In the genomic region with DNA sequence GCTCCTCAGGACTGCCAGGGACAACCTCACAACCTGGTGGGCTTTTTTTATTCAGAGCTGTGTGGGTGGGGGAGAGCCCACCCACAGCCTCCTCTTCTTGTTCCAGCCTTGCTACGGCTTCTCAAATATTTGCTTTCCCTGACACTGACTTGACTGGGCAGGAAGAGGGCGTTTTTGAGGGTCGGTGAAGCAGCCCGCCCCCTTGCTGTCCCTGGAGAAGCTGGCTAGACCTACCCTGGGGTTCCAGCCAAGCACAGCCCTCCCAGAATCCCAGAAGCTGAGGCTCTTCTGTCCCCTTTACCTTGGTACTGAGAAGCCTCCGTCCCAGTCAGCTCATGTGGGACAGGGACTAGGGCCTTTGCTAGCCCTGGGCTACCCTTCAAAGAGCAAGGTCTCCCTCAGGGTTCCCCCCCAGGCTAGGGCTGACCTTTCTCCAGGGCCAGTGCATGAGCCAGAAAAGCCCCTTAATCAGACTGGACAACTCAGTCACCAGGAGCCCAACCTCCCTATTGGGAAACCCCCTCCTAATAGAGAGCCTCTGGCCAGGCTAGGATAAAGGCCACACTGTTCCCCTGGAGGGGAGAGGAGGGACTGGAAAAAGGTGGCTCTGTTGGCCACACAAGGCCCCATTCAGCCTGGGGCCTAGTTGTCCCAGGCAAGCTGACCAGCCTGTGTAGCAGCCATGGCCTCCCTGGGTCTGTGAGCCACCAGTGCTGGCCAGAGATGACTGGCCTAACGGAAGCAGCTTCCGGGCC, we compare ENCODE assay signal across 8 mouse cellular contexts. TPM values are rescaled to one million over a fixed set of nuclear protein-coding genes. Genes with fewer than 3 reads are reported as not detected.
DNase-seq lines count a peak whose midpoint lies in the region; ATAC-seq and TF ChIP-seq lines count a peak whose summit lies in the region.

No protein-coding gene starts in this region.

- H3K4me3 ChIP-seq in heart, embryonic 12.5 days: no peak overlapping the region
- H3K4me3 ChIP-seq in heart, adult 2 months: no peak overlapping the region
- H3K4me3 ChIP-seq in forebrain, embryonic 13.5 days: no peak overlapping the region
- H3K4me3 ChIP-seq in neural tube, embryonic 13.5 days: no peak overlapping the region

- ATAC-seq in heart, embryonic 12.5 days (ENCODE audit: insufficient number of reproducible peaks, low FRiP score): no peak
- ATAC-seq in forebrain, embryonic 13.5 days: no peak
- ATAC-seq in neural tube, embryonic 13.5 days (ENCODE audit: low read depth): no peak

- DNase-seq in heart, adult 2 months: no peak
- peak; percentile 86 for DNase-seq in Muller cell, postnatal 12 days (ENCODE audit: inconsistent ontology term)
- DNase-seq in layer of hippocampus, adult 8-10 months (ENCODE audit: low spot score in 2 of 2): peak; percentile 73 to 86
- no peak for DNase-seq in thymus, adult 18-20 months
- no peak for DNase-seq in ovary, postnatal 10 days (ENCODE audit: low spot score)

- 41% methylated on average over 7 of the region's 7 CpGs for WGBS in heart, embryonic 12.5 days
- 58% methylated on average over 7 of the region's 7 CpGs for WGBS in heart, adult 2 months
- 35% methylated on average over 7 of the region's 7 CpGs for WGBS in forebrain, embryonic 13.5 days
- 53% methylated on average over 7 of the region's 7 CpGs for WGBS in neural tube, embryonic 13.5 days

- TF ChIP-seq CTCF in heart, adult 2 months (IDR thresholded peaks at IDR 0.05): no peak

- peak overlapping the region; percentile 34; the same call in 1 of the 2 replicates for H3K9ac ChIP-seq in heart, embryonic 12.5 days
- H3K9ac ChIP-seq in heart, adult 2 months (ENCODE audit: low read depth, low read length): no peak overlapping the region
- H3K9ac ChIP-seq in forebrain, embryonic 13.5 days: peak overlapping the region; percentile 51
- H3K9ac ChIP-seq in neural tube, embryonic 13.5 days: peak overlapping the region; percentile 43

- no peaks in the 10 kb centered on the region for H3K27me3 ChIP-seq in heart, embryonic 12.5 days (replicated peaks)
- no peaks in the 10 kb centered on the region for H3K27me3 ChIP-seq in heart, adult 2 months (ENCODE audit: control insufficient read depth, insufficient read depth, low read length)
- H3K27me3 ChIP-seq in forebrain, embryonic 13.5 days: no peaks in the 10 kb centered on the region
- no peaks in the 10 kb centered on the region for H3K27me3 ChIP-seq in neural tube, embryonic 13.5 days

- H3K79me2 ChIP-seq in heart, adult 2 months (replicated peaks; ENCODE audit: control insufficient read depth, insufficient read depth, low read length): no peaks in the 10 kb centered on the region

- H3K9me3 ChIP-seq in heart, embryonic 12.5 days (replicated peaks): no peaks in the 10 kb centered on the region
- H3K9me3 ChIP-seq in forebrain, embryonic 13.5 days (replicated peaks): no peaks in the 10 kb centered on the region
- no peaks in the 10 kb centered on the region for H3K9me3 ChIP-seq in neural tube, embryonic 13.5 days

- intact Hi-C loops in heart, adult 2 months (cut with DNase I): no loop called here

- no peak overlapping the region; the same call in 1 of the 2 replicates for H3K4me2 ChIP-seq in heart, embryonic 12.5 days
- peak overlapping the region; percentile 14 for H3K4me2 ChIP-seq in forebrain, embryonic 13.5 days
- H3K4me2 ChIP-seq in neural tube, embryonic 13.5 days: peak overlapping the region; percentile 86

- peaks cover 54% of the 10 kb centered on the region for H3K36me3 ChIP-seq in heart, embryonic 12.5 days
- no peaks in the 10 kb centered on the region for H3K36me3 ChIP-seq in heart, adult 2 months (ENCODE audit: control insufficient read depth, insufficient read depth, low read length)
- peaks cover 48% of the 10 kb centered on the region for H3K36me3 ChIP-seq in forebrain, embryonic 13.5 days (ENCODE audit: poor library complexity, severe bottlenecking)
- H3K36me3 ChIP-seq in neural tube, embryonic 13.5 days: peaks cover 46% of the 10 kb centered on the region

- no peak for TF ChIP-seq POLR2A in heart, adult 2 months (IDR thresholded peaks at IDR 0.05; ENCODE audit: insufficient read depth, low read depth, low read length)

- peak overlapping the region; percentile 47; the same call in 1 of the 2 replicates for H3K27ac ChIP-seq in heart, embryonic 12.5 days (ENCODE audit: poor library complexity, severe bottlenecking)
- no peak overlapping the region; the same call in 1 of the 2 replicates for H3K27ac ChIP-seq in heart, adult 2 months
- H3K27ac ChIP-seq in forebrain, embryonic 13.5 days: peak overlapping the region; percentile 25; the same call in 1 of the 2 replicates
- H3K27ac ChIP-seq in neural tube, embryonic 13.5 days (replicated peaks): peak overlapping the region; percentile 73

- no peak for TF ChIP-seq EP300 in heart, adult 2 months (IDR thresholded peaks at IDR 0.05; ENCODE audit: insufficient read depth, low read depth, low read length)

- peaks cover 52% of the 10 kb centered on the region for H3K4me1 ChIP-seq in heart, embryonic 12.5 days (replicated peaks)
- peaks cover 3% of the 10 kb centered on the region; the same call in 1 of the 2 replicates for H3K4me1 ChIP-seq in heart, adult 2 months (ENCODE audit: control insufficient read depth, insufficient read depth, low read length)
- peaks cover 51% of the 10 kb centered on the region for H3K4me1 ChIP-seq in forebrain, embryonic 13.5 days
- H3K4me1 ChIP-seq in neural tube, embryonic 13.5 days (replicated peaks): peaks cover 59% of the 10 kb centered on the region

RNA-seq across cellular contexts. Expression of a gene that starts 4.0 kb away (rescaled TPM):
- 12.9 and 14.3 TPM in 2 replicates for polyA plus RNA-seq in heart, embryonic 12.5 days (2016; fragmentation: Nextera tagmentation; extraction: Ambion mirVana)
- 10 to 100 TPM; 38.8 to 39.6 TPM for total RNA-seq in heart, adult 2 months (2021)
- 34.3 and 39.7 TPM in 2 replicates for polyA plus RNA-seq in heart, adult 2 months (2012; rRNA removed)
- polyA plus RNA-seq in forebrain, embryonic 13.5 days (2015; fragmentation: Nextera tagmentation; extraction: Ambion mirVana): 11.1 and 11.5 TPM in 2 replicates
- total RNA-seq in layer of hippocampus, adult 8-10 months (2022): 100 to 1,000 TPM; 209 to 246 (median 223) TPM
- 13.3 and 14.0 TPM in 2 replicates for polyA plus RNA-seq in neural tube, embryonic 13.5 days (2015; fragmentation: Nextera tagmentation; extraction: Ambion mirVana)

Comparison
In these comparisons a context has a peak if more than half of its experiments do, and no peak if none do; other contexts are left out.
1. DNase-seq: peak in Muller cell, postnatal 12 days (single experiment) and layer of hippocampus, adult 8-10 months (2 of 2); none in heart, adult 2 months (0 of 2), thymus, adult 18-20 months (0 of 2) and ovary, postnatal 10 days (single experiment).